Mouse (Mus musculus): Measurements from ENCODE around the gene Prdm16. TPM values are rescaled to one million over a fixed set of nuclear protein-coding genes. Genes with fewer than 3 reads are reported as not detected.
A peak's percentile ranks its signal among the peaks of the same experiment; 100 is the strongest.

Gene Prdm16
- polyA plus RNA-seq, 1 experiment from 2014 or later: 12.5 TPM

- H3K9me3 ChIP-seq: no peaks in the 10 kb centered on the region
- no peaks in the 10 kb centered on the region for H3K36me3 ChIP-seq
- H3K4me2 ChIP-seq (replicated peaks): no peak overlapping the region
- 13% methylated on average over 3 of the region's 3 CpGs for WGBS
- no peak overlapping the region for H3K27ac ChIP-seq
- peaks cover 90% of the 10 kb centered on the region for H3K27me3 ChIP-seq
- peak; percentile 65 for ATAC-seq
- H3K4me3 ChIP-seq (replicated peaks): no peak overlapping the region
- H3K9ac ChIP-seq (replicated peaks): no peak overlapping the region
- H3K4me1 ChIP-seq (replicated peaks): no peaks in the 10 kb centered on the region
Measured at GRCm38 (mm10) chr4:154449343-154449742, 187.3 kb downstream of the Prdm16 start.

GRCm38 (mm10) chr4:154445721-154446120, 191.0 kb downstream of the Prdm16 start:
- no peak overlapping the region for H3K4me2 ChIP-seq (replicated peaks)
- WGBS: 76% methylated on average over 9 of the region's 9 CpGs
- H3K27me3 ChIP-seq: peaks cover 68% of the 10 kb centered on the region
- 0 out of 2 replicates have a peak, but pooled peaks cover 3% of the 10 kb centered on the region for H3K4me1 ChIP-seq (replicated peaks)
- H3K9me3 ChIP-seq: no peaks in the 10 kb centered on the region
- H3K36me3 ChIP-seq: no peaks in the 10 kb centered on the region
- H3K9ac ChIP-seq (replicated peaks): no peak overlapping the region
- no peak for ATAC-seq
- no peak overlapping the region for H3K27ac ChIP-seq
- H3K4me3 ChIP-seq (replicated peaks): no peak overlapping the region

DNA sequence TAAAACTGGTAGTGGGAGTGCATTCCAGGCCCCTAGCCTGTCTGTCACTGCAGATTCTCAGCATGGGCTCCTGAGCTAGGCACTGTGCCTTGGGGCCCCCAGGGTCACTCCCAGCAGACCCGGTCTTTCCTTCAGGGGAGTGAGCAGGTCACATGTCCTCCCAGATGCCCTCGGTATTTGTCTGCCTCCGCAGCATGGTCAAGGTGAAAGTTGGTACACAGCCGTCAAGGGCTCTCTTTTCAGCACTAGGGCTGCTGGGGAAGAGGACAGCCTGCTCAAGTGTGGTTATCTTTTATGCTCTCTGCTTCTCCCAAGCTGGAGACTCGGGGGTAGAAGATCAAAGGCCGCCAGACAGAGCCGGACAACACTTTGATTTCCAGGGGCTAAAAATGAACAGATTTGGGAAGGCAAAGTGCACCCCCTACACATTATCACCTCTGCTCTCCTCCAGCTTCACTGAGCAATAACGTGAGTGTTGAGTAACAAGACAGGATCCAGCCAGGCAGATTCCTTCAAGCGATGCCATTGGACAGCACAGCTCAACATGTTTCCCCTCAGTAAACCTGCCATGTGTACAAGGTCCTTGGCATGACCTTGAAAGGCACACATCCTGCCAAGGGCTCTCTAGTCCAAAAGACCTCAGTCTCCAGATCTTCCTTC, 193.9 kb downstream of the Prdm16 start:
- H3K4me1 ChIP-seq (replicated peaks): 0 out of 2 replicates have a peak, but pooled peaks cover 3% of the 10 kb centered on the region
- H3K9ac ChIP-seq (replicated peaks): no peak overlapping the region
- no peak overlapping the region for H3K27ac ChIP-seq
- H3K36me3 ChIP-seq: no peaks in the 10 kb centered on the region
- peaks cover 42% of the 10 kb centered on the region for H3K27me3 ChIP-seq
- WGBS: 52% methylated on average over 9 of the region's 9 CpGs
- no peaks in the 10 kb centered on the region for H3K9me3 ChIP-seq
- no peak for ATAC-seq
- H3K4me2 ChIP-seq (replicated peaks): no peak overlapping the region
- H3K4me3 ChIP-seq (replicated peaks): no peak overlapping the region

- 73% methylated on average over 14 of the region's 14 CpGs for WGBS
- no peak overlapping the region for H3K27ac ChIP-seq
- H3K27me3 ChIP-seq: 0 out of 2 replicates have a peak, but pooled peaks cover 13% of the 10 kb centered on the region
- no peaks in the 10 kb centered on the region for H3K9me3 ChIP-seq
- 0 out of 2 replicates have a peak, but pooled peaks cover 3% of the 10 kb centered on the region for H3K4me1 ChIP-seq (replicated peaks)
- H3K4me3 ChIP-seq (replicated peaks): no peak overlapping the region
- H3K4me2 ChIP-seq (replicated peaks): no peak overlapping the region
- no peak overlapping the region for H3K9ac ChIP-seq (replicated peaks)
- H3K36me3 ChIP-seq: no peaks in the 10 kb centered on the region
- ATAC-seq: no peak
Measured at GRCm38 (mm10) chr4:154439455-154440052, 197.1 kb downstream of the Prdm16 start.

- Histone ChIP-seq H3K4me1 (replicated peaks) (0 out of 2 replicates have a peak, but pooled peaks cover 3% of the 10 kb centered on the region), H3K4me3 (replicated peaks) (no peak overlapping the region), H3K27ac (no peak overlapping the region), H3K9me3 (no peaks in the 10 kb centered on the region), H3K27me3 (0 out of 2 replicates have a peak, but pooled peaks cover 4% of the 10 kb centered on the region), H3K36me3 (no peaks in the 10 kb centered on the region), H3K9ac (replicated peaks) (no peak overlapping the region), H3K4me2 (replicated peaks) (no peak overlapping the region)
- no peak for ATAC-seq
- 85% methylated on average over 15 of the region's 15 CpGs for WGBS
Measured at GRCm38 (mm10) chr4:154438610-154439009, 198.1 kb downstream of the Prdm16 start.

DNA sequence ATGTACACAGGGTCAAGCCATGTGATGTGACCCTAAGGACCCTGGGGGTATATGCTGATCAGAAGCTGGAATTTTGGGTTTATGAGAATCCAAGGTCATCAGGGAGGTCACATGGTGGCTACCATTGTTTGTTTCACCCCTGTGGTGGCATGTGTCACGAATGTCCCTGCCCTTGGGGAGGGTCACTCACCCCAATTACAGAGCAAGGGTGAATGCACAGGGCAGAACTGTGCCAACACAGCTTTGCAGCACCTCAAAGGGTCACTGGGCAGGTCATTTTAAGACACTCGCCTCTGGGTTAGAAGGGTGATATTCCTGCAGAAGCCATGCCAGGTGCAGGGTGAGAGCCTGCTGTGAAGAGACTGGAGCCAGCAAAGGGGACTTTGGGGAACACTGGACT, 206.9 kb downstream of the Prdm16 start:
- H3K36me3 ChIP-seq: no peaks in the 10 kb centered on the region
- peaks cover 4% of the 10 kb centered on the region; the same call in 1 of the 2 replicates for H3K4me1 ChIP-seq (replicated peaks)
- H3K9me3 ChIP-seq: peaks cover 3% of the 10 kb centered on the region; the same call in 1 of the 2 replicates
- WGBS: 59% methylated on average over 2 of the region's 2 CpGs
- no peak for ATAC-seq
- no peak overlapping the region for H3K27ac ChIP-seq
- H3K4me2 ChIP-seq (replicated peaks): no peak overlapping the region
- peaks cover 23% of the 10 kb centered on the region for H3K27me3 ChIP-seq
- no peak overlapping the region for H3K9ac ChIP-seq (replicated peaks)
- no peak overlapping the region for H3K4me3 ChIP-seq (replicated peaks)

GRCm38 (mm10) chr4:154426901-154427300, 209.8 kb downstream of the Prdm16 start:
- Histone ChIP-seq H3K4me3 (replicated peaks) (no peak overlapping the region), H3K36me3 (no peaks in the 10 kb centered on the region), H3K4me1 (replicated peaks) (peaks cover 27% of the 10 kb centered on the region), H3K4me2 (replicated peaks) (no peak overlapping the region), H3K27me3 (peaks cover 34% of the 10 kb centered on the region), H3K9me3 (peaks cover 3% of the 10 kb centered on the region; the same call in 1 of the 2 replicates), H3K27ac (no peak overlapping the region), H3K9ac (replicated peaks) (no peak overlapping the region)
- no peak for ATAC-seq
- 86% methylated on average over 7 of the region's 7 CpGs for WGBS

- Histone ChIP-seq H3K9ac (replicated peaks) (no peak overlapping the region), H3K27me3 (peaks cover 39% of the 10 kb centered on the region), H3K36me3 (no peaks in the 10 kb centered on the region), H3K4me2 (replicated peaks) (no peak overlapping the region), H3K27ac (no peak overlapping the region), H3K4me1 (replicated peaks) (peaks cover 27% of the 10 kb centered on the region), H3K9me3 (no peaks in the 10 kb centered on the region), H3K4me3 (replicated peaks) (no peak overlapping the region)
- ATAC-seq: no peak
- 70% methylated on average over 17 of the region's 17 CpGs for WGBS
Measured at GRCm38 (mm10) chr4:154425284-154425683, 211.4 kb downstream of the Prdm16 start.

- H3K4me3 ChIP-seq (replicated peaks): no peak overlapping the region
Measured at GRCm38 (mm10) chr4:154424681-154425080, 212.0 kb downstream of the Prdm16 start.

GRCm38 (mm10) chr4:154422431-154422913, 214.2 kb downstream of the Prdm16 start:
- 2% methylated on average over 10 of the region's 10 CpGs for WGBS
- 0 out of 2 replicates have a peak overlapping the region, but pooled peaks have one; percentile 13 for H3K4me2 ChIP-seq (replicated peaks)

More at GRCm38 (mm10) chr4:154424681-154425080, 212.0 kb downstream of the Prdm16 start:
- no peaks in the 10 kb centered on the region for H3K9me3 ChIP-seq
- H3K9ac ChIP-seq (replicated peaks): no peak overlapping the region
- no peak overlapping the region for H3K4me2 ChIP-seq (replicated peaks)
- no peak for ATAC-seq
- H3K36me3 ChIP-seq: no peaks in the 10 kb centered on the region
- no peak overlapping the region for H3K27ac ChIP-seq
- 68% methylated on average over 11 of the region's 11 CpGs for whole genome bisulfite sequencing
- peaks cover 27% of the 10 kb centered on the region for H3K4me1 ChIP-seq (replicated peaks)
- H3K27me3 ChIP-seq: peaks cover 39% of the 10 kb centered on the region

DNA sequence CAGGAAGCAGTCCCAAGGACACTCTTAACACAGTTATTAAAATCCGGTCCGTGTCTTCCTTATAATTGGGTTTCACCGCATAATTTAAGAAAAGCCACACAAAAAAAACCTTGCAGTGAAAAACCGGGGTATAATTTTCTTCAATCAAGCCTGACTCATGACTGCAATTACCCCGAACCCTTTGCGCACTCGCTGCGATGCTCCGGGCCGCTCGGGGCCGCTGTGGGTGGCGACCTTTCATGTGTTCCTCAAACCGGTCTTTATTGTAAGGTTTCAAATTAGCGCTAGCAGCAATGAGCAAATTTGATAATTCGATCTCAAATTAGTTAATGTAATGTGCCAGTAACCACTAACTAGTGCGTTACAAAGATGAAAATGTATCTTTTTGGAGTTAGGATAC, 215.9 kb downstream of the Prdm16 start:
- Histone ChIP-seq H3K36me3 (no peaks in the 10 kb centered on the region), H3K4me2 (replicated peaks) (no peak overlapping the region), H3K27me3 (peaks cover 22% of the 10 kb centered on the region), H3K9me3 (peaks cover 3% of the 10 kb centered on the region; the same call in 1 of the 2 replicates), H3K9ac (replicated peaks) (no peak overlapping the region), H3K4me1 (replicated peaks) (peaks cover 27% of the 10 kb centered on the region), H3K4me3 (replicated peaks) (no peak overlapping the region), H3K27ac (no peak overlapping the region)
- no peak for ATAC-seq
- WGBS: 85% methylated on average over 17 of the region's 17 CpGs

More at GRCm38 (mm10) chr4:154422431-154422913, 214.2 kb downstream of the Prdm16 start:
- H3K9ac ChIP-seq (replicated peaks): peak overlapping the region; percentile 36; the same call in 1 of the 2 replicates
- peak overlapping the region; percentile 16; the same call in 1 of the 2 replicates for H3K27ac ChIP-seq
- ATAC-seq: peak; percentile 64
- peaks cover 27% of the 10 kb centered on the region for H3K4me1 ChIP-seq (replicated peaks)
- peaks cover 3% of the 10 kb centered on the region; the same call in 1 of the 2 replicates for H3K9me3 ChIP-seq
- peaks cover 34% of the 10 kb centered on the region for H3K27me3 ChIP-seq
- H3K4me3 ChIP-seq (replicated peaks): no peak overlapping the region
- H3K36me3 ChIP-seq: no peaks in the 10 kb centered on the region

GRCm38 (mm10) chr4:154419766-154420165, 216.9 kb downstream of the Prdm16 start:
- peaks cover 3% of the 10 kb centered on the region; the same call in 1 of the 2 replicates for H3K9me3 ChIP-seq
- H3K27me3 ChIP-seq: peaks cover 25% of the 10 kb centered on the region
- 81% methylated on average over 4 of the region's 4 CpGs for WGBS
- H3K4me3 ChIP-seq (replicated peaks): no peak overlapping the region
- no peaks in the 10 kb centered on the region for H3K36me3 ChIP-seq
- H3K4me1 ChIP-seq (replicated peaks): peaks cover 27% of the 10 kb centered on the region
- no peak overlapping the region for H3K27ac ChIP-seq
- ATAC-seq: no peak
- no peak overlapping the region for H3K9ac ChIP-seq (replicated peaks)
- no peak overlapping the region for H3K4me2 ChIP-seq (replicated peaks)
